Mouse (Mus musculus): Measurements from ENCODE around the gene Igfbp5. TPM values are rescaled to one million over a fixed set of nuclear protein-coding genes. Genes with fewer than 3 reads are reported as not detected.

Igfbp5 gene
- total and polyA plus RNA-seq, 3 experiments, result 0.03 TPM; not detected in 2

- TF ChIP-seq BHLHE40 (IDR thresholded peaks at IDR 0.05; ENCODE audit: borderline replicate concordance, low read depth, low read length), result no peak
- no peak for TF ChIP-seq USF2 (IDR thresholded peaks at IDR 0.05; ENCODE audit: borderline replicate concordance in 1 of 2, insufficient read depth in 1 of 2, low read depth in 1 of 2, low read length in 2 of 2)
- no peak for TF ChIP-seq CHD2 (IDR thresholded peaks at IDR 0.05; ENCODE audit: low read length)
- no peak for TF ChIP-seq TBP (IDR thresholded peaks at IDR 0.05; ENCODE audit: low read depth, low read length)
- TF ChIP-seq SIN3A (IDR thresholded peaks at IDR 0.05; ENCODE audit: low read length), result no peak
- no peak for TF ChIP-seq MXI1 (IDR thresholded peaks at IDR 0.05; ENCODE audit: low read depth, low read length)
- no peak for TF ChIP-seq E2F4 (IDR thresholded peaks at IDR 0.05; ENCODE audit: borderline replicate concordance, low read depth, low read length)
- TF ChIP-seq GATA1 (IDR thresholded peaks at IDR 0.05; ENCODE audit: low read depth, low read length), result no peak
- TF ChIP-seq POLR2A (IDR thresholded peaks at IDR 0.05; ENCODE audit: control insufficient read depth in 1 of 2, insufficient read depth in 1 of 2, low read depth in 1 of 2, low read length in 2 of 2, poor library complexity in 1 of 2), result no peak
- TF ChIP-seq ZC3H11A (IDR thresholded peaks at IDR 0.05; ENCODE audit: low read depth, low read length), result no peak
- no peak for TF ChIP-seq HCFC1 (IDR thresholded peaks at IDR 0.05; ENCODE audit: low read depth, low read length)
- no peak for TF ChIP-seq EP300 (IDR thresholded peaks at IDR 0.05; ENCODE audit: low read depth in 1 of 2, low read length in 2 of 2)
- no peak for TF ChIP-seq CTCF (IDR thresholded peaks at IDR 0.05 in 2 of 3, conservative IDR thresholded peaks at IDR 0.05 in 1 of 3; ENCODE audit: control insufficient read depth in 1 of 3, insufficient read depth in 1 of 3, low read depth in 2 of 3, low read length in 3 of 3, poor library complexity in 1 of 3, severe bottlenecking in 1 of 3)
- no peak for TF ChIP-seq KAT2A (conservative IDR thresholded peaks at IDR 0.05; ENCODE audit: low read depth, low read length)
- TF ChIP-seq MAZ (IDR thresholded peaks at IDR 0.05; ENCODE audit: low read depth, low read length), result no peak
- no peak overlapping the region for H3K4me3 ChIP-seq (ENCODE audit: control insufficient read depth in 1 of 2, insufficient read depth in 1 of 2, low read depth in 2 of 2, low read length in 2 of 2)
- no peak for DNase-seq (ENCODE audit: low read depth, low spot score)
Measured at GRCm38 (mm10) chr1:72873511-72874286, 985 bp downstream of the Igfbp5 start.

GRCm38 (mm10) chr1:72873078-72873477 lies 1.6 kb downstream of the Igfbp5 start:
- H3K4me1 ChIP-seq (ENCODE audit: control insufficient read depth in 1 of 2, insufficient read depth in 2 of 2, low read length in 2 of 2), result peaks cover 13 to 14% of the 10 kb centered on the region in 2 experiments
- H3K36me3 ChIP-seq (ENCODE audit: control insufficient read depth in 1 of 2, insufficient read depth in 2 of 2, low read length in 2 of 2), result peaks cover 0 to 14% of the 10 kb centered on the region in 2 experiments; a peak in 2 of 4 replicates
- DNase-seq (ENCODE audit: low read depth, low spot score), result no peak
- H3K27ac ChIP-seq (ENCODE audit: control insufficient read depth, low read depth, low read length), result no peak overlapping the region
- no peak for TF ChIP-seq POLR2AphosphoS5 (IDR thresholded peaks at IDR 0.05; ENCODE audit: borderline replicate concordance, low read depth, low read length)
- no peak for TF ChIP-seq TAL1 (IDR thresholded peaks at IDR 0.05; ENCODE audit: low read length)
- TF ChIP-seq MYC (IDR thresholded peaks at IDR 0.05; ENCODE audit: low read depth, low read length), result no peak
- TF ChIP-seq NELFE (IDR thresholded peaks at IDR 0.05; ENCODE audit: low read depth, low read length), result no peak
- no peak for TF ChIP-seq MAZ (IDR thresholded peaks at IDR 0.05; ENCODE audit: low read depth, low read length)
- TF ChIP-seq HCFC1 (IDR thresholded peaks at IDR 0.05; ENCODE audit: low read depth, low read length), result no peak
- no peak for TF ChIP-seq GATA1 (IDR thresholded peaks at IDR 0.05; ENCODE audit: low read depth, low read length)
- TF ChIP-seq EP300 (IDR thresholded peaks at IDR 0.05; ENCODE audit: low read depth in 1 of 2, low read length in 2 of 2), result no peak
- H3K9me3 ChIP-seq (replicated peaks; ENCODE audit: insufficient read depth, low read length), result no peaks in the 10 kb centered on the region
- H3K4me3 ChIP-seq (ENCODE audit: control insufficient read depth in 1 of 2, insufficient read depth in 1 of 2, low read depth in 2 of 2, low read length in 2 of 2), result no peak overlapping the region
- H3K9ac ChIP-seq (ENCODE audit: control insufficient read depth, low read depth, low read length, poor library complexity, severe bottlenecking), result no peak overlapping the region
- H3K27me3 ChIP-seq (ENCODE audit: control insufficient read depth in 1 of 2, insufficient read depth in 2 of 2, low read length in 2 of 2), result no peaks in the 10 kb centered on the region
- no peaks in the 10 kb centered on the region for H3K79me2 ChIP-seq (ENCODE audit: control insufficient read depth, insufficient read depth, low read length, poor library complexity)

More at GRCm38 (mm10) chr1:72873511-72874286, 985 bp downstream of the Igfbp5 start:
- H3K36me3 ChIP-seq (ENCODE audit: control insufficient read depth in 1 of 2, insufficient read depth in 2 of 2, low read length in 2 of 2), result peaks cover 0 to 8% of the 10 kb centered on the region in 2 experiments; a peak in 2 of 4 replicates
- H3K79me2 ChIP-seq (ENCODE audit: control insufficient read depth, insufficient read depth, low read length, poor library complexity), result no peaks in the 10 kb centered on the region
- no peak overlapping the region for H3K27ac ChIP-seq (ENCODE audit: control insufficient read depth, low read depth, low read length)
- no peaks in the 10 kb centered on the region for H3K9me3 ChIP-seq (replicated peaks; ENCODE audit: insufficient read depth, low read length)
- H3K27me3 ChIP-seq (ENCODE audit: control insufficient read depth in 1 of 2, insufficient read depth in 2 of 2, low read length in 2 of 2), result no peaks in the 10 kb centered on the region
- H3K4me1 ChIP-seq (ENCODE audit: control insufficient read depth in 1 of 2, insufficient read depth in 2 of 2, low read length in 2 of 2), result peaks cover 10 to 11% of the 10 kb centered on the region in 2 experiments
- no peak overlapping the region for H3K9ac ChIP-seq (ENCODE audit: control insufficient read depth, low read depth, low read length, poor library complexity, severe bottlenecking)
